20 mouse cellular contexts compared by ENCODE assay signal in genomic region chr5:100210708-100211107, GRCm38 (mm10).
"Had no signal": no experiment of that assay in that cellular context is flagged by ENCODE, and none has a peak within 500 bp of the region (broad histone marks: within the 10 kb centered on the region; RNA-seq: fewer than 3 reads in every experiment).

No protein-coding gene starts in this region.

- ATAC-seq: lung, postnatal 0 days had no signal

- H3K27me3 ChIP-seq: lung, embryonic 15.5 days; neural tube, embryonic 13.5 days; neural tube, embryonic 15.5 days had no signal

- H3K4me3 ChIP-seq: lung, embryonic 15.5 days; megakaryocyte, embryonic 14.5 days; midbrain, embryonic 12.5 days; neural tube, embryonic 13.5 days; neural tube, embryonic 15.5 days had no signal

- H3K9ac ChIP-seq: liver, embryonic 14.5 days; lung, embryonic 15.5 days; midbrain, embryonic 12.5 days; neural tube, embryonic 13.5 days; neural tube, embryonic 15.5 days had no signal

- DNase-seq: lung, adult 2 months; lung, postnatal 14 days; lung, postnatal 36 days; midbrain, embryonic 14.5 days; retina, postnatal 1 day; right cerebral cortex, adult 18-20 months; right cerebral cortex, postnatal 25 days; right cerebral cortex, postnatal 4 days; spleen, adult 18-20 months; thymus, adult 18-20 months; thymus, postnatal 14 days; thymus, postnatal 36 days had no signal

- H3K9me3 ChIP-seq: lung, embryonic 15.5 days; midbrain, embryonic 12.5 days; neural tube, embryonic 13.5 days; neural tube, embryonic 15.5 days had no signal

- H3K36me3 ChIP-seq: lung, embryonic 15.5 days; midbrain, embryonic 12.5 days; neural tube, embryonic 13.5 days; neural tube, embryonic 15.5 days had no signal

- H3K4me2 ChIP-seq: lung, embryonic 15.5 days; midbrain, embryonic 12.5 days; neural tube, embryonic 13.5 days; neural tube, embryonic 15.5 days had no signal

- H3K4me1 ChIP-seq: midbrain, embryonic 12.5 days; neural tube, embryonic 13.5 days; neural tube, embryonic 15.5 days had no signal

- H3K27ac ChIP-seq: liver, embryonic 14.5 days; lung, embryonic 15.5 days; macrophage; midbrain, embryonic 12.5 days; neural tube, embryonic 13.5 days; neural tube, embryonic 15.5 days had no signal
